Mouse (Mus musculus) urinary bladder, postnatal 10 days (tissue): ENCODE results near the gene Sec61a1.
A peak's percentile ranks its signal among the peaks of the same experiment; 100 is the strongest.

Experiments
- DNase-seq: peaks from one replicate; pipeline ENCODE4 v3.0.0; 2022; ENCODE audit warnings: low spot score

Gene Sec61a1

GRCm38 (mm10) chr6:88518404-88519263 lies at the start of gene Sec61a1:
TSS of gene Sec61a1 (minus strand) at chr6:88518905.
- peak; percentile 84 for DNase-seq

GRCm38 (mm10) chr6:88566676-88567075 lies 48.0 kb upstream of the Sec61a1 start:
- no peak for DNase-seq

GRCm38 (mm10) chr6:88565033-88565432 lies 46.3 kb upstream of the Sec61a1 start:
- no peak for DNase-seq

- DNase-seq = no peak
Measured at GRCm38 (mm10) chr6:88560156-88560555, 41.5 kb upstream of the Sec61a1 start.

DNA sequence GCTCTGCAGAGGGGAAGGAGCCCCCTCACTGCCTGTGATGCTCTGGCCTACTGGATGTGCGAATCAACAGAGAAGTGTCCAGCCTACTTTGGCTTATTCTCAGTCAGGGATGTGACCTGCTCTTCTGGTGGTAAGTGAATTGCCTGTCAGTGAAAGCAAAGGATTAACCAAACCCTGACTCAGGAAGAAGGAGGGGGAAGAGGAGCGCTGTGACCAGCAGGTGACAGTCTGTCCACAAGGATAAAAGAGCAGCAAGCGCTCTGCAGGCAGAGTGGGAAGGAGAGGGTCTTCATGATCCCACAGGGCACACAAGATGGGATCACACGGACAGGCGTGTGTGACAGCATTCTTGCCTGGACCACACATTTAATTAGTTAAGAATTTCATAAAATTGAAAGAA lies 41.0 kb upstream of the Sec61a1 start:
- no peak for DNase-seq

DNA sequence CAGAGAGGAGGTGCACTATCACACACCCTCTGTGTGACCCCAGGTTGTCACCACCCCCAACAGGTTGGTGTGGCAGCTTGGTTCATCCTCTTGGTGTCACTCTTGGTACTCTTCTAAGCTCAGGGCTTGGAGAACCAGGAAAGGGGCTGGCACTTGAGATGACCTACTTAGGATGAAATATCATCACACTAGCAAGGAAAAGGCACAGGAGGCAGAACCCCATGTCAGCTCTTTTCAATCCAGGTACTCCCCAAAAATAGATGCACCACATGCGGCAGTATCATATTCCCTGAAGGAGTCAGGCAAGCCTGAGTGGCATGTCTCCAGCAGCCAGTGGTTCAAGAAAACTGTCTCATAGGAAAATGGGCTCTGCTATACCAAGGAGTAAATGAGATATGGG lies 39.4 kb upstream of the Sec61a1 start:
- no peak for DNase-seq

DNA sequence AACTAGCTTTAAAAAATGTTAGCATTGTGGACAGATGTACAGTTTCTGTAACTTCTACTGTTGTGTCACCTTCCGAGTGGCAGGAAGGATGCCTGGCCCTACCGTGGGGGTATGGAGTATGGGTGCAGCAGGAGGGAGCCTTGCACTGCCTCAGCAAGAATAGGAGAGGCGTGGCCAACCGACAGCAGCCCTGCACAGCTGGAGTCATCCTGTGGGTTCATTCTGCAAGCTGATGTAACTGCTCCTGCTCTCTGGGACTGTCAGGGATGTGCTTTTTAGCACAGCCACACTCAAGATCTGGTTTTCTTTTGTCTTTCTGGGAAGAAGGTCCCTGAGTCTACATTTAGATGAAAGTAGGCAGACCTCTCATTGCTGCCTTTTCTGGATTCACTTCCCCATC lies 38.8 kb upstream of the Sec61a1 start:
- no peak for DNase-seq

DNA sequence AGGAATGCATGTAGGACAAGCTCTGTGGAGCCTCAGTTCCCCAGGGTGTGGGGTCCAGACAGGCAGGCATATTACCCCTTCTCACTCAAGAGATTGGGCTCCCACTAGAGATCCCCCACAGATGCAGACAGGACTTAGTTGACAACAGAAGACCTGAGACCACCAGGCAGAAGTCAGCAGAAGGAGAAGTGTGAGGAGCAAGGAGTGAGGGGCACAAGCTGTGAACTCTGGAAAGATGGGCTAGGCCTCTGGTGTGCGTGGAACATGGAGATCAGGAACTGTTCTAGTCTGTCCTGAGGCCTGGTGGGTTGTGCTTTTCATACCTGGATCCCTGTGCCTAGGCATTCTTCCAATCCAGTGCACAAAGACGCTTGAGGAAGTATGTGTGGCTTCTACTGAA lies 31.2 kb upstream of the Sec61a1 start:
- no peak for DNase-seq

DNA sequence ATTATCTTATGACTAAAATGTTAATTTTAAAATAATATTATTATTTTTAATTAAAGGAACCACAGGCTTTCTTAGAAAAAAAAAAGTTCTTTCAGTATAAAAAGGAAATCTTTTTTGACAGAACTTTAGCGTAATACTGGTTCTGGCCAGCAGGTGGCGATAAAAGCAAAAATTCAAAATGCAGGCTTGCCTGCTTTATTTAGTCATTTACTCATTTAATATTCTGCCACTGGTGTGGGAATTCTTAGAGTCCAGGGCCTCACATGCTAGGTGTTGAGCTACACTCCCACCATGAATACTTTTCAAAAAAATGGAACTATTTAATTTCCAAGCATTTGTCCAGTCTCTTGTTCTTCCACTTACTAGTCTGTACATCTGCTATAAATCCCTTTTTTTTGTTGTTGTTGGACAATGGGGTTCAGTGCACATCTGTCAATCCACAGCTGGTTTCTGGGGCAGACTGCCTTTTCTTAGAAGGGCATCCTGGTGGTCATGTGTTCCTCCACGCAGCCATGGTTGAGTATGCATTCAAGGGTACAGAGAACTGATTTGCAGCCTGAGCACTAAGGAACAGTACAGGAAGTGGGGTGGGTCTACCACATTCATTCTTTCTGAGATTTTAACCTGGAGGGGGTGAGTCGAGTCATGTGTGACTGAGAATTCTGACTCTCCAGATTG lies 30.6 kb upstream of the Sec61a1 start:
- no peak for DNase-seq

DNA sequence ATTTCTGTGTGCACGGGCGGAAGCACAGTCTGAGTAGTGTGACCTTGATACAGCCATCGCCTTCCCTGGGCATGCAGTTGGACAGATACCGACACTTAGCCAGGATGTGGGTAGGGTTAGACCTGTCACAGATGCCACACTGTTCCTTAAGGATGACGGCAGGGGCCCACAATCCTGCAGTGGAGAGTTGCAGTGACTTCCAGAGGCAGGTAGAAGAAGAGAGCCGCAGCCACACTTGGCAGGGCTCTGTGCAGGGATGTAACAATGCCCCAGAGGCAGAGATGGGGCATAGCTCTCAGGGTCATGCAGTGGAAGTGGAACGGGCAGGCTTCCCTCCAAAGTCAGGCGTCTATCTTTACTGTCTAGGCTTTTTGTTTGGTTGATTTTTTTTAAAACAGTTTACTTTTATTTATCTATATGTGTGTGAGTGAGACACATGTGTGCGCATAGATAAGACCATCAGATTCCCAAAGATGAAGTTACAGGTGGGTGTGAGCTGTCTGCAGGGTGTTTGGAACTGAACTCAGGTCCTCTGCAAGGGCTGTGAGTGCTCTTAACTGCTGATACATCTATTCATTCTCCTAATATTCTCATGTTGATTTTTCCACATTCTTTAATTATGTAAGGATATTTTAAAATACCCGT lies 29.8 kb upstream of the Sec61a1 start:
- DNase-seq = no peak

GRCm38 (mm10) chr6:88545397-88545790 lies 26.7 kb upstream of the Sec61a1 start:
- DNase-seq = no peak

DNA sequence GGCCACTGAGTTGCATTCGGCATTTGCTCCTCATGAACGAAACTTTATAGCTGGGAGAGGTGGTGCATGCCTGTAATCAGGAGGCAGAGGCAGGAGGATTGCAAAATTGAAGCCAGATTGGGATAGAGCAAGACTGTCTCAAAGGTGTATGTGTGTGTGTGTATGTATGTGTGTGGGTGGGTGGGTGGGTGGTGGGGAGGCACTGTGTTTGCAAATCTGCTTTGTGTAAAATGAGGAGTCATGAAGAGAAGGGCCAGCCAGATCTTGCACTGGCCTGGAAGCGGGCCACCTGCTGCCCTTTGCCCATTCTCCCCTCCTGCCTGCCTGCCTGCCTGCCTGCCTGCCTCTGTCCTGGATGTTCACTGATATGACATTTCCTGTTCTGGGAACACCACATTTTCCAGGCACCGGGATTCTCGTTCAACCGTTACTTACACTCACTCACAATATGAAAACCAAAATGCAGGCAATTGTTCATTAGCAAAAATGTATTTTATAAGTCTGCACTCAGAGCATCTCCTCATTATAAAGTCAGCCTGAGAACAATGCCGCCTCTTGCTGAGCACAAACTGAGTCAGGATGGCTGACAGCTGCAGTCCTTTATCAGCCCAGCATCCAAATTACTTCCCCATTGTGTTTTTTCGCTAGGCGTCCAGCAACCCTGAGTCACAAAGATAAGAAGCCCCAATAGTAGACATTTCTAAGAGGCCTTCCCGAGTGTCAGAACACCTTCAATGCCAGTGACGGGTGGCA lies 26.1 kb upstream of the Sec61a1 start:
- DNase-seq = no peak

- no peak for DNase-seq
Measured at GRCm38 (mm10) chr6:88544241-88544640, 25.5 kb upstream of the Sec61a1 start.

- DNase-seq = no peak
Measured at GRCm38 (mm10) chr6:88540093-88540755, 21.5 kb upstream of the Sec61a1 start.

DNA sequence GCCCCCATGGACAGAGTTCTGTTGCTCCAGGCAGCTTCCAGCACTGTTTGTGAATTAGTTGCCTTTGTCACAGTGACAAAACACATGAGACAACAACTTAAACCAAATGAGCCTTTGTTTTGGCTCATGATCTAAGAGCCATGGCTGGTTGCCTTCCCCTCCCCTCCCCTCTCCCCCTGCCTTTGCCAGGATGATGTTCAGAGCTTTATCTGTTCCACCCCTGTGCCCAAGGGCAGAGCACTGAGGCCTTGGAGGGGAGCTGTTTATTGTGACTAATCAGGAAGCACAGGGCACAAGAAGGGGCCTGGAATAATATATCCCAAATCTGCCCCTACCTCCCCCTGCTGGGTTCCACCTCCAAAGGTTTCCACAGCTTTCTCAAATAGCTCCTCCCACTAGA lies 11.6 kb upstream of the Sec61a1 start:
- DNase-seq = no peak

DNA sequence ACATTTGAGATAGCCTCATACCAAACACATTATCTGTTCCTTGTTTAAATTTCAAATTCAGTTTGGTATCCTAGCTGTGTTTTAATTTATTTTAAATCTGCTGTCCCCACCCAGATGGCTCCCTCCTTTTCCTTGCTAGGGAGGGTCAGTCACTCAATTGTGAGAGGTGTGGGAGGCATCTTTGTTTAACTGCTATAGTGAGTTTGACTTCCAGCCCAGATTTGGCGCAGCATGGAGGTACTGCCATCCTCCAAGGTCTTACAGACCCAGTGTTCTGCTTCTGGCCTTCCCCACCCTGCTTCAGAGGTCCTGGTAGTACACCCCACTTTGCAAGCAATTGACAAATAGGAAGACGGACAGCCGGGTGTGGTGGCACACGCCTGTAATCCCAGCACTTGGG lies 5.4 kb upstream of the Sec61a1 start:
- no peak for DNase-seq

DNA sequence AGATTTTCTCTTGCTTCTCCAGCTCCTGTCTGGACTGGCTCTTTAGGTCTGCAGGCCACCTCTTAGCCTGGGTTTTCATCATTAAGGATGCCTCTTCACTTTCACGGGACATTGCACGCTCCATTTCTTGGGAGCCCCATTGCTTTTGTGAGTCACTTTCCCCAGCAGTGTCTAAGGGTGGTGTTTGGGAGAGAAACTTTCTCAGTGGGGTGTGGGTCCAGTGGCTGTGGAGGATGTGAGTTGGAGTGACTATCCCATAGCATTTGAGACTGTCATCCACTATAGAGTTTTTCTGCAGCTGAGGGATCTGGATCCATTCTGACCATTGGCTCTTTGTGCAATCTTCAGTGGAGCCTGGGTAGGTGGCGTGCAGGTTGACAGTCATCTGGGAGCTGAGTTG lies 4.7 kb upstream of the Sec61a1 start:
- no peak for DNase-seq

GRCm38 (mm10) chr6:88523043-88523442 lies 4.3 kb upstream of the Sec61a1 start:
- DNase-seq = no peak

DNA sequence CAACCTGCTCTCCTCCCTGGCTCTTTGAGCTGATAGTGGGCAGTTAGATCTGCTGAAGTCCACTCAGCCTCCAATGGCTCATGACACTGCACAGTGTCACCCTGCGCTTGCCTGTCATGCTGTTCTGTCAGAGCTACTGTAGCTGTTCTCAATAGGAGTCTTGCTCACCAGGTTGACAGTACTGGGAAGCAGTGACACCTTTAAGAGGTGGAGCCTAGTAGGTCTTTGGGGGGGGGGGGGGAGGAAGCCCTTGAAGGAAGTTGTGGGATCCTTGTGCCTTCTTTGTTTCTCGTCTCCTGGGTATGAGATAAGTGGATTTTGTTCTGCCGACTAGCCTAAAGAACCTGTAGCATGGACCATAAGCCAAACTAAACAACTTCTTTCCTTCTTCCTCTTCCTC lies 3.9 kb upstream of the Sec61a1 start:
- DNase-seq = no peak

DNA sequence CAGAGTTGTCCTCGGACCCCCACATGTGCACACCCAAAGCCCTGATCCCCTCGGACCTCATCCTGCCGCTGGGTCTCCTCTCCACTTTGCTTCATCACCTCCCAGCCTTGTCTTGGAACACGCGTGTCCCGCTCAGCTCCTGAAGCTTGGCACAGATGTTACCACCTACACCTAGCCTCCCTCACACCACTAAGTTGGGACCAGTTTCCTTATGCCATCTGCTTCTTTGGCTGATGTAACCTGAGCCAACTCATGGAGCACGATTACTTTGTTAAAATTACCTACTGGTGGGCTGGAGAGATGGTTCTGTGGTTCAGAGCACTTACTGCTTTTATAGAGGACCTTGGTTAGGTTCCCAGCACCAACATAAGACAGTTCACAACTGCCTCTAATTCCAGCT lies 3.1 kb upstream of the Sec61a1 start:
- DNase-seq = no peak

GRCm38 (mm10) chr6:88517701-88518403 lies 853 bp downstream of the Sec61a1 start:
- DNase-seq = no peak
